Mouse (Mus musculus) hindbrain, embryonic 13.5 days (tissue): Measurements from ENCODE around the gene Ptpn12. TPM values are rescaled to one million over a fixed set of nuclear protein-coding genes. Genes with fewer than 3 reads are reported as not detected.

Source experiments
- ATAC-seq: fragments of 200-750 bp; cut with Nextera tagmentation; 2 replicates; pipeline ENCODE4 v1.8.0; 2017; ENCODE audit warnings: moderate TSS enrichment; ENCODE audit not compliant: low FRiP score
- H3K27ac ChIP-seq: fragments of 300-500 bp; sonication (generic); 2 replicates; pipeline ENCODE4 v1.5.1; 2015; ENCODE audit warnings: inconsistent platforms, mild to moderate bottlenecking, moderate library complexity
- H3K27me3 ChIP-seq: fragments of 300-500 bp; sonication (generic); 2 replicates; pipeline ENCODE4 v1.6.1; 2015; ENCODE audit warnings: mild to moderate bottlenecking, inconsistent platforms
- H3K36me3 ChIP-seq: fragments of 300-500 bp; sonication (generic); 2 replicates; pipeline ENCODE4 v1.6.1; 2015; ENCODE audit warnings: mild to moderate bottlenecking, inconsistent platforms
- H3K4me1 ChIP-seq: fragments of 300-500 bp; sonication (generic); replicated peaks from 2 replicates; pipeline ENCODE4 v1.6.1; 2015; ENCODE audit warnings: inconsistent platforms
- H3K4me2 ChIP-seq: fragments of 300-500 bp; sonication (generic); 2 replicates; pipeline ENCODE4 v1.6.1; 2015; ENCODE audit warnings: inconsistent platforms, mild to moderate bottlenecking, moderate library complexity
- H3K4me3 ChIP-seq: fragments of 300-500 bp; sonication (generic); 2 replicates; pipeline ENCODE4 v1.5.1; 2015; ENCODE audit warnings: mild to moderate bottlenecking, inconsistent platforms
- H3K9ac ChIP-seq: fragments of 300-500 bp; sonication (generic); 2 replicates; pipeline ENCODE4 v1.6.1; 2015; ENCODE audit warnings: mild to moderate bottlenecking, inconsistent platforms
- H3K9me3 ChIP-seq: fragments of 300-500 bp; sonication (generic); 2 replicates; pipeline ENCODE4 v1.6.1; 2016; ENCODE audit warnings: inconsistent platforms
- WGBS: fragments of 180-500 bp; shearing (Covaris S2); methylation state at CpG from one replicate; pipeline ENCODE4 v1.1.7; 2015; 5-methylcytosine and 5-hydroxymethylcytosine counted together
- polyA plus RNA-seq: library from polyadenylated mRNA; unstranded; fragments of >200 nt; fragmentation: Nextera tagmentation; extraction: Ambion mirVana; gene quantifications from 2 replicates; pipeline ENCODE4 v1.2.1, GENCODE M21; 2015

Gene Ptpn12
- polyA plus RNA-seq, 1 experiment from 2014 or later, result 27.6 TPM

GRCm38 (mm10) chr5:20964446-20964845 lies 91.3 kb downstream of the Ptpn12 start:
- Histone ChIP-seq H3K27me3 (no peaks in the 10 kb centered on the region), H3K4me1 (no peaks in the 10 kb centered on the region; the same call in 1 of the 2 replicates), H3K4me3 (no peak overlapping the region), H3K9me3 (peaks cover 2% of the 10 kb centered on the region; the same call in 1 of the 2 replicates), H3K27ac (no peak overlapping the region), H3K4me2 (no peak overlapping the region), H3K36me3 (no peaks in the 10 kb centered on the region), H3K9ac (no peak overlapping the region)
- no peak for ATAC-seq
- 76% methylated on average over 6 of the region's 6 CpGs for WGBS

- no peak overlapping the region for H3K9ac ChIP-seq
- WGBS, result 89% methylated on average over 9 of the region's 9 CpGs
- H3K9me3 ChIP-seq, result peaks cover 2% of the 10 kb centered on the region; the same call in 1 of the 2 replicates
- no peaks in the 10 kb centered on the region for H3K27me3 ChIP-seq
- ATAC-seq, result no peak
- H3K4me3 ChIP-seq, result no peak overlapping the region
- H3K4me2 ChIP-seq, result no peak overlapping the region
- H3K36me3 ChIP-seq, result no peaks in the 10 kb centered on the region
- no peaks in the 10 kb centered on the region; the same call in 1 of the 2 replicates for H3K4me1 ChIP-seq
- no peak overlapping the region for H3K27ac ChIP-seq
Measured at GRCm38 (mm10) chr5:20963295-20963694, 92.4 kb downstream of the Ptpn12 start.

GRCm38 (mm10) chr5:20960927-20961326 lies 94.8 kb downstream of the Ptpn12 start:
- no peak overlapping the region for H3K4me3 ChIP-seq
- peaks cover 6% of the 10 kb centered on the region for H3K9me3 ChIP-seq
- H3K4me1 ChIP-seq, result no peaks in the 10 kb centered on the region
- no peak overlapping the region for H3K9ac ChIP-seq
- no peak for ATAC-seq
- 96% methylated on average over 2 of the region's 2 CpGs for WGBS
- H3K4me2 ChIP-seq, result no peak overlapping the region
- H3K27ac ChIP-seq, result no peak overlapping the region
- H3K27me3 ChIP-seq, result no peaks in the 10 kb centered on the region
- H3K36me3 ChIP-seq, result peaks cover 6% of the 10 kb centered on the region

GRCm38 (mm10) chr5:20956298-20956697 lies 99.4 kb downstream of the Ptpn12 start, which contains the start of gene Rsbn1l:
TSS of gene Rsbn1l (minus strand) at chr5:20956398.
- no peak for ATAC-seq
- Histone ChIP-seq H3K9me3 (peaks cover 4% of the 10 kb centered on the region; the same call in 1 of the 2 replicates), H3K36me3 (peaks cover 6% of the 10 kb centered on the region), H3K27ac (no peak within 1 kb of the TSS), H3K9ac (no peak within 1 kb of the TSS), H3K27me3 (no peaks in the 10 kb centered on the region), H3K4me1 (peaks cover 6% of the 10 kb centered on the region), H3K4me3 (no peak within 1 kb of the TSS), H3K4me2 (no peak within 1 kb of the TSS)
- WGBS, result 96% methylated on average over 3 of the region's 3 CpGs

- peaks cover 6% of the 10 kb centered on the region for H3K4me1 ChIP-seq
- no peak overlapping the region for H3K4me2 ChIP-seq
- H3K9ac ChIP-seq, result no peak overlapping the region
- 76% methylated on average over 13 of the region's 13 CpGs for WGBS
- no peak overlapping the region for H3K27ac ChIP-seq
- no peaks in the 10 kb centered on the region for H3K27me3 ChIP-seq
- peaks cover 4% of the 10 kb centered on the region; the same call in 1 of the 2 replicates for H3K9me3 ChIP-seq
- H3K4me3 ChIP-seq, result no peak overlapping the region
- peaks cover 6% of the 10 kb centered on the region for H3K36me3 ChIP-seq
- no peak for ATAC-seq
Measured at GRCm38 (mm10) chr5:20955114-20955835, 100.4 kb downstream of the Ptpn12 start.

GRCm38 (mm10) chr5:20952337-20952925 lies 103.3 kb downstream of the Ptpn12 start:
- Histone ChIP-seq H3K4me2 (peak overlapping the region; percentile 60), H3K4me3 (peak overlapping the region; percentile 89), H3K9me3 (peaks cover 4% of the 10 kb centered on the region; the same call in 1 of the 2 replicates), H3K27me3 (no peaks in the 10 kb centered on the region), H3K36me3 (peaks cover 6% of the 10 kb centered on the region), H3K4me1 (peaks cover 18% of the 10 kb centered on the region), H3K9ac (peak overlapping the region; percentile 96), H3K27ac (0 out of 2 replicates have a peak overlapping the region, but pooled peaks have one; percentile 99)
- no peak for ATAC-seq
- 21% methylated on average over 9 of the region's 9 CpGs for WGBS

- peak; percentile 99 for ATAC-seq
- H3K4me2 ChIP-seq, result peak overlapping the region; percentile 72
- WGBS, result under 1% methylated on average over 51 of the region's 51 CpGs
Measured at GRCm38 (mm10) chr5:20951666-20952281, 103.9 kb downstream of the Ptpn12 start.

GRCm38 (mm10) chr5:20950855-20951650 lies 104.7 kb downstream of the Ptpn12 start:
- under 1% methylated on average over 79 of the region's 88 CpGs for WGBS
- peak overlapping the region; percentile 96 for H3K9ac ChIP-seq
- H3K36me3 ChIP-seq, result no peaks in the 10 kb centered on the region
- H3K4me3 ChIP-seq, result peak overlapping the region; percentile 89
- peak overlapping the region; percentile 72 for H3K4me2 ChIP-seq
- peak overlapping the region; percentile 99 for H3K27ac ChIP-seq
- H3K4me1 ChIP-seq, result peaks cover 18% of the 10 kb centered on the region
- no peaks in the 10 kb centered on the region for H3K27me3 ChIP-seq
- ATAC-seq, result peak; percentile 89
- no peaks in the 10 kb centered on the region for H3K9me3 ChIP-seq

More at GRCm38 (mm10) chr5:20951666-20952281, 103.9 kb downstream of the Ptpn12 start:
- H3K4me3 ChIP-seq, result peak overlapping the region; percentile 89
- H3K27me3 ChIP-seq, result no peaks in the 10 kb centered on the region
- peak overlapping the region; percentile 96 for H3K9ac ChIP-seq
- peaks cover 1% of the 10 kb centered on the region; the same call in 1 of the 2 replicates for H3K9me3 ChIP-seq
- H3K36me3 ChIP-seq, result peaks cover 3% of the 10 kb centered on the region
- peak overlapping the region; percentile 99 for H3K27ac ChIP-seq
- H3K4me1 ChIP-seq, result peaks cover 18% of the 10 kb centered on the region

GRCm38 (mm10) chr5:20950516-20950854 lies 105.2 kb downstream of the Ptpn12 start:
- peak overlapping the region; percentile 72 for H3K4me2 ChIP-seq
- peaks cover 18% of the 10 kb centered on the region for H3K4me1 ChIP-seq
- ATAC-seq, result no peak
- H3K9ac ChIP-seq, result peak overlapping the region; percentile 96
- no peaks in the 10 kb centered on the region for H3K27me3 ChIP-seq
- H3K27ac ChIP-seq, result peak overlapping the region; percentile 99
- peak overlapping the region; percentile 89 for H3K4me3 ChIP-seq
- no peaks in the 10 kb centered on the region for H3K9me3 ChIP-seq
- no peaks in the 10 kb centered on the region for H3K36me3 ChIP-seq
- 0% methylated on average over 9 of the region's 9 CpGs for WGBS

GRCm38 (mm10) chr5:20950093-20950492 lies 105.6 kb downstream of the Ptpn12 start:
- no peak for ATAC-seq

GRCm38 (mm10) chr5:20946906-20947305 lies 108.8 kb downstream of the Ptpn12 start:
- H3K9me3 ChIP-seq, result no peaks in the 10 kb centered on the region
- H3K4me2 ChIP-seq, result no peak overlapping the region
- WGBS, result 83% methylated on average over 6 of the region's 6 CpGs
- no peak for ATAC-seq
- peaks cover 16% of the 10 kb centered on the region for H3K4me1 ChIP-seq
- H3K27ac ChIP-seq, result no peak overlapping the region
- H3K4me3 ChIP-seq, result no peak overlapping the region
- H3K9ac ChIP-seq, result no peak overlapping the region
- H3K27me3 ChIP-seq, result no peaks in the 10 kb centered on the region
- no peaks in the 10 kb centered on the region for H3K36me3 ChIP-seq

More at GRCm38 (mm10) chr5:20950093-20950492, 105.6 kb downstream of the Ptpn12 start:
- Histone ChIP-seq H3K27me3 (no peaks in the 10 kb centered on the region), H3K4me1 (peaks cover 19% of the 10 kb centered on the region), H3K9me3 (no peaks in the 10 kb centered on the region), H3K4me2 (peak overlapping the region; percentile 72), H3K36me3 (no peaks in the 10 kb centered on the region), H3K27ac (no peak overlapping the region), H3K4me3 (peak overlapping the region; percentile 89), H3K9ac (peak overlapping the region; percentile 96)
- WGBS, result 8% methylated on average over 5 of the region's 5 CpGs
